Mouse (Mus musculus) adrenal gland, adult (tissue): ENCODE results near the gene 2810006K23Rik.
"Not testable (repeated sequence)": the region's sequence is repeated elsewhere in the genome, so short reads cannot be mapped to it uniquely, and the experiment has no call there.

Experiments
- DNase-seq, 2 experiments: peaks; one replicate each; pipeline ENCODE4 v3.0.0; 2022 to 2023; ENCODE audit warnings: low spot score in 1 of 2; ENCODE audit not compliant: inconsistent age in 2 of 2

2810006K23Rik gene

GRCm38 (mm10) chr5:124341753-124342339, 14.0 kb downstream of the 2810006K23Rik start:
- peak; percentile 56 to 70 for DNase-seq

- DNase-seq = peak; percentile 56 to 66
These were observed 15.0 kb downstream of the 2810006K23Rik start for GRCm38 (mm10) chr5:124342897-124343296.

GRCm38 (mm10) chr5:124349196-124349595, 21.3 kb downstream of the 2810006K23Rik start:
- peak; percentile 64 to 83 for DNase-seq

GRCm38 (mm10) chr5:124350350-124350749, 22.5 kb downstream of the 2810006K23Rik start:
- peak in 1 of 2 experiments; percentile 51 for DNase-seq

GRCm38 (mm10) chr5:124351111-124351560, 23.2 kb downstream of the 2810006K23Rik start:
- DNase-seq = peak; percentile 84 to 89

GRCm38 (mm10) chr5:124351604-124352003, 23.7 kb downstream of the 2810006K23Rik start:
- no peak for DNase-seq

- DNase-seq = peak; percentile 89 to 91
These were observed 24.4 kb downstream of the 2810006K23Rik start for GRCm38 (mm10) chr5:124352141-124352920.

GRCm38 (mm10) chr5:124353011-124353725, 25.3 kb downstream of the 2810006K23Rik start:
- peak; percentile 71 to 83 for DNase-seq

GRCm38 (mm10) chr5:124353726-124354547, 26.0 kb downstream of the 2810006K23Rik start:
- peak; percentile 63 to 83 for DNase-seq

GRCm38 (mm10) chr5:124354574-124355424, 26.9 kb downstream of the 2810006K23Rik start:
- peak; percentile 73 to 83 for DNase-seq

GRCm38 (mm10) chr5:124355425-124355959, 27.6 kb downstream of the 2810006K23Rik start:
- DNase-seq = peak in 1 of 2 experiments; percentile 44

GRCm38 (mm10) chr5:124356695-124357094, 28.8 kb downstream of the 2810006K23Rik start:
- no peak for DNase-seq

- no peak for DNase-seq
These were observed 31.8 kb downstream of the 2810006K23Rik start for GRCm38 (mm10) chr5:124359641-124360040.

- DNase-seq = not testable (repeated sequence)
These were observed 35.1 kb downstream of the 2810006K23Rik start, which contains the start of gene Cdk2ap1 for GRCm38 (mm10) chr5:124362982-124363381. Gene Cdk2ap1, minus strand, starts transcription at chr5:124363082.

- no peak for DNase-seq
These were observed 36.5 kb downstream of the 2810006K23Rik start for GRCm38 (mm10) chr5:124364173-124364918.

- DNase-seq = no peak
These were observed 37.9 kb downstream of the 2810006K23Rik start for GRCm38 (mm10) chr5:124365754-124366153.

GRCm38 (mm10) chr5:124366721-124367120, 38.8 kb downstream of the 2810006K23Rik start:
- DNase-seq = peak in 1 of 2 experiments; percentile 52

GRCm38 (mm10) chr5:124374298-124374697, 46.4 kb downstream of the 2810006K23Rik start:
- DNase-seq = no peak

GRCm38 (mm10) chr5:124376401-124376800, 48.5 kb downstream of the 2810006K23Rik start:
- DNase-seq = no peak
